Mouse (Mus musculus) G1E (cell line): Measurements from ENCODE around the gene Capg.

Experiments used
- CTCF ChIP-seq: IDR thresholded peaks from 2 replicates; pipeline ENCODE4 v1.5.1; 2012; ENCODE audit warnings: low read depth, low read length, inconsistent platforms, mixed read lengths
- TAL1 ChIP-seq: conservative IDR thresholded peaks from 2 replicates; pipeline ENCODE4 v1.6.1; 2012; ENCODE audit warnings: low read depth, low read length, inconsistent platforms, mixed read lengths

- TF ChIP-seq CTCF (no peak), TAL1 (no peak)
Measured at GRCm38 (mm10) chr6:72581625-72582382, 37.6 kb downstream of the Capg start.
